Mouse (Mus musculus): ENCODE data around the gene Gpc4. TPM values are rescaled to one million over a fixed set of nuclear protein-coding genes. Genes with fewer than 3 reads are reported as not detected.

Gene Gpc4
- polyA plus RNA-seq, 1 experiment from 2014 or later = 9.3 TPM

- DNase-seq (no peak), ATAC-seq (ENCODE audit: low FRiP score, low TSS enrichment) (no peak)
- no peaks in the 10 kb centered on the region for H3K27me3 ChIP-seq (ENCODE audit: control insufficient read depth, insufficient read depth, low read length)
- no peaks in the 10 kb centered on the region for H3K36me3 ChIP-seq (ENCODE audit: control insufficient read depth, insufficient read depth, low read length)
- H3K4me3 ChIP-seq (replicated peaks; ENCODE audit: low read depth, low read length) = no peak overlapping the region
- 88% methylated on average over 4 of the region's 4 CpGs for WGBS
- H3K9ac ChIP-seq (replicated peaks; ENCODE audit: low read length) = no peak overlapping the region
- no peak overlapping the region for H3K4me2 ChIP-seq (ENCODE audit: low read length)
- no peaks in the 10 kb centered on the region; the same call in 1 of the 2 replicates for H3K9me3 ChIP-seq (ENCODE audit: control insufficient read depth, low read length)
- H3K4me1 ChIP-seq (ENCODE audit: control insufficient read depth, insufficient read depth, low read length) = no peaks in the 10 kb centered on the region
- H3K27ac ChIP-seq (replicated peaks; ENCODE audit: low read depth, low read length) = no peak overlapping the region
Measured at GRCm38 (mm10) chrX:52154821-52155220, 10.2 kb downstream of the Gpc4 start.

GRCm38 (mm10) chrX:52153451-52153850 lies 11.6 kb downstream of the Gpc4 start:
- H3K36me3 ChIP-seq (ENCODE audit: control insufficient read depth, insufficient read depth, low read length) = no peaks in the 10 kb centered on the region
- H3K9me3 ChIP-seq (ENCODE audit: control insufficient read depth, low read length) = no peaks in the 10 kb centered on the region; the same call in 1 of the 2 replicates
- H3K4me3 ChIP-seq (replicated peaks; ENCODE audit: low read depth, low read length) = no peak overlapping the region
- no peaks in the 10 kb centered on the region for H3K4me1 ChIP-seq (ENCODE audit: control insufficient read depth, insufficient read depth, low read length)
- no peak overlapping the region for H3K27ac ChIP-seq (replicated peaks; ENCODE audit: low read depth, low read length)
- H3K27me3 ChIP-seq (ENCODE audit: control insufficient read depth, insufficient read depth, low read length) = no peaks in the 10 kb centered on the region
- no peak for ATAC-seq (ENCODE audit: low FRiP score, low TSS enrichment)
- H3K4me2 ChIP-seq (ENCODE audit: low read length) = no peak overlapping the region
- no peak for DNase-seq
- 76% methylated on average over 4 of the region's 4 CpGs for WGBS
- no peak overlapping the region for H3K9ac ChIP-seq (replicated peaks; ENCODE audit: low read length)

- 86% methylated on average over 5 of the region's 5 CpGs for WGBS
- Histone ChIP-seq H3K27ac (replicated peaks; ENCODE audit: low read depth, low read length) (no peak overlapping the region), H3K4me1 (ENCODE audit: control insufficient read depth, insufficient read depth, low read length) (no peaks in the 10 kb centered on the region)
Measured at GRCm38 (mm10) chrX:52152961-52153360, 12.1 kb downstream of the Gpc4 start.

GRCm38 (mm10) chrX:52151555-52151954 lies 13.5 kb downstream of the Gpc4 start:
- H3K4me2 ChIP-seq (ENCODE audit: low read length) = no peak overlapping the region
- no peaks in the 10 kb centered on the region for H3K27me3 ChIP-seq (ENCODE audit: control insufficient read depth, insufficient read depth, low read length)
- DNase-seq (no peak), ATAC-seq (ENCODE audit: low FRiP score, low TSS enrichment) (no peak)
- no peaks in the 10 kb centered on the region; the same call in 1 of the 2 replicates for H3K9me3 ChIP-seq (ENCODE audit: control insufficient read depth, low read length)
- no peak overlapping the region for H3K27ac ChIP-seq (replicated peaks; ENCODE audit: low read depth, low read length)
- 91% methylated on average over 5 of the region's 5 CpGs for WGBS
- no peak overlapping the region for H3K4me3 ChIP-seq (replicated peaks; ENCODE audit: low read depth, low read length)
- no peaks in the 10 kb centered on the region for H3K36me3 ChIP-seq (ENCODE audit: control insufficient read depth, insufficient read depth, low read length)
- H3K4me1 ChIP-seq (ENCODE audit: control insufficient read depth, insufficient read depth, low read length) = no peaks in the 10 kb centered on the region
- H3K9ac ChIP-seq (replicated peaks; ENCODE audit: low read length) = no peak overlapping the region

More at GRCm38 (mm10) chrX:52152961-52153360, 12.1 kb downstream of the Gpc4 start:
- no peak overlapping the region for H3K4me2 ChIP-seq (ENCODE audit: low read length)
- no peak for ATAC-seq (ENCODE audit: low FRiP score, low TSS enrichment)
- no peak for DNase-seq
- no peaks in the 10 kb centered on the region for H3K36me3 ChIP-seq (ENCODE audit: control insufficient read depth, insufficient read depth, low read length)
- H3K27me3 ChIP-seq (ENCODE audit: control insufficient read depth, insufficient read depth, low read length) = no peaks in the 10 kb centered on the region
- H3K4me3 ChIP-seq (replicated peaks; ENCODE audit: low read depth, low read length) = no peak overlapping the region
- no peaks in the 10 kb centered on the region; the same call in 1 of the 2 replicates for H3K9me3 ChIP-seq (ENCODE audit: control insufficient read depth, low read length)
- H3K9ac ChIP-seq (replicated peaks; ENCODE audit: low read length) = no peak overlapping the region

GRCm38 (mm10) chrX:52151100-52151499 lies 14.0 kb downstream of the Gpc4 start:
- Histone ChIP-seq H3K4me3 (replicated peaks; ENCODE audit: low read depth, low read length) (no peak overlapping the region), H3K27me3 (ENCODE audit: control insufficient read depth, insufficient read depth, low read length) (no peaks in the 10 kb centered on the region), H3K36me3 (ENCODE audit: control insufficient read depth, insufficient read depth, low read length) (no peaks in the 10 kb centered on the region), H3K9ac (replicated peaks; ENCODE audit: low read length) (no peak overlapping the region), H3K4me1 (ENCODE audit: control insufficient read depth, insufficient read depth, low read length) (no peaks in the 10 kb centered on the region), H3K27ac (replicated peaks; ENCODE audit: low read depth, low read length) (no peak overlapping the region), H3K4me2 (ENCODE audit: low read length) (no peak overlapping the region), H3K9me3 (ENCODE audit: control insufficient read depth, low read length) (no peaks in the 10 kb centered on the region; the same call in 1 of the 2 replicates)
- ATAC-seq (ENCODE audit: low FRiP score, low TSS enrichment) (no peak), DNase-seq (no peak)
- 77% methylated on average over 7 of the region's 7 CpGs for WGBS

- no peak for DNase-seq
- Histone ChIP-seq H3K27ac (replicated peaks; ENCODE audit: low read depth, low read length) (no peak overlapping the region), H3K4me1 (ENCODE audit: control insufficient read depth, insufficient read depth, low read length) (no peaks in the 10 kb centered on the region), H3K9ac (replicated peaks; ENCODE audit: low read length) (no peak overlapping the region), H3K27me3 (ENCODE audit: control insufficient read depth, insufficient read depth, low read length) (no peaks in the 10 kb centered on the region), H3K4me2 (ENCODE audit: low read length) (no peak overlapping the region), H3K4me3 (replicated peaks; ENCODE audit: low read depth, low read length) (no peak overlapping the region), H3K36me3 (ENCODE audit: control insufficient read depth, insufficient read depth, low read length) (no peaks in the 10 kb centered on the region), H3K9me3 (ENCODE audit: control insufficient read depth, low read length) (no peaks in the 10 kb centered on the region)
- ATAC-seq (ENCODE audit: low FRiP score, low TSS enrichment) = no peak
Measured at GRCm38 (mm10) chrX:52145563-52145962, 19.5 kb downstream of the Gpc4 start.

GRCm38 (mm10) chrX:52144491-52144890 lies 20.6 kb downstream of the Gpc4 start:
- Histone ChIP-seq H3K4me1 (ENCODE audit: control insufficient read depth, insufficient read depth, low read length) (no peaks in the 10 kb centered on the region), H3K4me2 (ENCODE audit: low read length) (no peak overlapping the region), H3K27ac (replicated peaks; ENCODE audit: low read depth, low read length) (no peak overlapping the region), H3K4me3 (replicated peaks; ENCODE audit: low read depth, low read length) (no peak overlapping the region), H3K36me3 (ENCODE audit: control insufficient read depth, insufficient read depth, low read length) (no peaks in the 10 kb centered on the region), H3K9me3 (ENCODE audit: control insufficient read depth, low read length) (no peaks in the 10 kb centered on the region), H3K9ac (replicated peaks; ENCODE audit: low read length) (no peak overlapping the region), H3K27me3 (ENCODE audit: control insufficient read depth, insufficient read depth, low read length) (no peaks in the 10 kb centered on the region)
- 81% methylated on average over 7 of the region's 7 CpGs for WGBS
- no peak for ATAC-seq (ENCODE audit: low FRiP score, low TSS enrichment)
- no peak for DNase-seq

- H3K9ac ChIP-seq (replicated peaks; ENCODE audit: low read length) = no peak overlapping the region
- H3K4me1 ChIP-seq (ENCODE audit: control insufficient read depth, insufficient read depth, low read length) = no peaks in the 10 kb centered on the region
- H3K36me3 ChIP-seq (ENCODE audit: control insufficient read depth, insufficient read depth, low read length) = no peaks in the 10 kb centered on the region
- H3K27me3 ChIP-seq (ENCODE audit: control insufficient read depth, insufficient read depth, low read length) = no peaks in the 10 kb centered on the region
- DNase-seq (no peak), ATAC-seq (ENCODE audit: low FRiP score, low TSS enrichment) (no peak)
- H3K9me3 ChIP-seq (ENCODE audit: control insufficient read depth, low read length) = no peaks in the 10 kb centered on the region
- H3K4me3 ChIP-seq (replicated peaks; ENCODE audit: low read depth, low read length) = no peak overlapping the region
- no peak overlapping the region for H3K27ac ChIP-seq (replicated peaks; ENCODE audit: low read depth, low read length)
- H3K4me2 ChIP-seq (ENCODE audit: low read length) = no peak overlapping the region
Measured at GRCm38 (mm10) chrX:52140316-52140715, 24.7 kb downstream of the Gpc4 start.

GRCm38 (mm10) chrX:52138461-52139075 lies 26.5 kb downstream of the Gpc4 start:
- Histone ChIP-seq H3K4me2 (ENCODE audit: low read length) (no peak overlapping the region), H3K9me3 (ENCODE audit: control insufficient read depth, low read length) (no peaks in the 10 kb centered on the region), H3K36me3 (ENCODE audit: control insufficient read depth, insufficient read depth, low read length) (no peaks in the 10 kb centered on the region), H3K4me1 (ENCODE audit: control insufficient read depth, insufficient read depth, low read length) (no peaks in the 10 kb centered on the region), H3K4me3 (replicated peaks; ENCODE audit: low read depth, low read length) (no peak overlapping the region), H3K9ac (replicated peaks; ENCODE audit: low read length) (no peak overlapping the region), H3K27me3 (ENCODE audit: control insufficient read depth, insufficient read depth, low read length) (no peaks in the 10 kb centered on the region), H3K27ac (replicated peaks; ENCODE audit: low read depth, low read length) (no peak overlapping the region)
- no peak for DNase-seq
- no peak for ATAC-seq (ENCODE audit: low FRiP score, low TSS enrichment)
- 82% methylated on average over 2 of the region's 2 CpGs for WGBS
